Mouse (Mus musculus) inflammation-experienced regulatory T-cells (primary cell): ENCODE data around the gene Iqsec1. TPM values are rescaled to one million over a fixed set of nuclear protein-coding genes. Genes with fewer than 3 reads are reported as not detected.

Experiments used
- polyA plus RNA-seq, 2 experiments: library from polyadenylated mRNA; unstranded; fragments of 100-300 nt; shearing (Covaris generic); gene quantifications; one replicate each; pipeline ENCODE4 v1.2.1; 2017

Gene Iqsec1
- 1 to 10 TPM; 7.3 to 8.3 TPM for polyA plus RNA-seq

DNA sequence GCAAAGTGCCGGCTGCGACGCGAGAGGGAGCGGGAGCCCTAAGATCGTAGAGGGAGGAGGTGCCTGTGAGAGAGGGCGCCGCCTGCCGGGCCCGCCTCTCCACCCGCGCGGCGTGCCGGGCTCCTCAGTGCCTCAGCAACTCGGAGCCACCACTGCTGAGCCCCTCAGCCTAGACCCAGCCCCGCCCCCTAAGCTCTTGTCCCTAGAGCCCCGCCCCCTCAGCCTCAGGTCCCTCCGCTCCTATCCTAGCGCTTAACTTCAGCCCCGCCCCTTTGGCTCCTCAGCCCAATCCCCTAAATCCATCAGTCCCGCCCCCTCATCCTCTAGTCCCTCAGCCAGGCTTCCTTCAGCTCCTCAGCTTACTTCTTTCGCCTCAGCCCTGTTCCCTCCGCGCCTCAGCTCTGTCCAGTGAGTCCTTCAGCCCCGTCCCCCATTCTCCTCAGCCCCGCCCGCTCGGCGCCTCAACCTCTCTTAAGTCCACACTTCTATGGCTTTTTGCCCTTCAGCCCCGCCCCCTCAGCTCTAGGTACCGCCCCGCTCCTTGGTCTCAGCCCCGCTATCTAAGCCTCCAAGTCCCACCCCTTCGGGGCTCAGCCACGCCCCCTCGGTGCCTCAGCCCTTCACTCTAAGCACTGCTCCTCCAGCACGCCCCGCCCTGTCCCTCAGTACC lies at the start of gene Iqsec1:
TSS of gene Iqsec1 (minus strand) at position 38 of the 670 bp plus-strand sequence.

Other genes with a start within 250 kb of the Iqsec1 start
- 100 to 1,000 TPM; 197 to 230 TPM for gene Nup210, start 128.1 kb upstream of the Iqsec1 start, polyA plus RNA-seq
- 1 to 10 TPM; 1.4 TPM for gene Hdac11, start 168.0 kb upstream of the Iqsec1 start, polyA plus RNA-seq
- gene Fbln2, start 223.8 kb upstream of the Iqsec1 start, polyA plus RNA-seq: under 1 TPM; 0.33 to 0.93 TPM